Mouse (Mus musculus): ENCODE results near the gene Mboat7. TPM values are rescaled to one million over a fixed set of nuclear protein-coding genes. Genes with fewer than 3 reads are reported as not detected.

The Mboat7 gene
- polyA plus RNA-seq, 1 experiment, result 82.2 TPM

- peak overlapping the region; percentile 94 for H3K27ac ChIP-seq (ENCODE audit: insufficient read depth, low read length)
- no peak for TF ChIP-seq CTCF (IDR thresholded peaks at IDR 0.05; ENCODE audit: borderline replicate concordance, insufficient read depth, low read length)
- TF ChIP-seq POLR2A (IDR thresholded peaks at IDR 0.05; ENCODE audit: low read depth, low read length), result no peak; the same call in 1 of the 2 replicates
- peak overlapping the region; percentile 58 for H3K4me3 ChIP-seq (ENCODE audit: insufficient read depth, low read length)
- H3K4me1 ChIP-seq (ENCODE audit: control insufficient read depth, insufficient read depth, low read length), result peaks cover 14% of the 10 kb centered on the region
Observed at GRCm38 (mm10) chr7:3645488-3646025, 47.8 kb downstream of the Mboat7 start.

GRCm38 (mm10) chr7:3644672-3645487, 48.4 kb downstream of the Mboat7 start, which contains the start of gene Cnot3:
Cnot3 (plus strand) TSS chr7:3645268.
- H3K4me3 ChIP-seq (ENCODE audit: insufficient read depth, low read length), result peak within 1 kb of the TSS; percentile 58
- H3K4me1 ChIP-seq (ENCODE audit: control insufficient read depth, insufficient read depth, low read length), result peaks cover 14% of the 10 kb centered on the region
- peak within 1 kb of the TSS; percentile 94 for H3K27ac ChIP-seq (ENCODE audit: insufficient read depth, low read length)
- TF ChIP-seq CTCF (IDR thresholded peaks at IDR 0.05; ENCODE audit: borderline replicate concordance, insufficient read depth, low read length), result no peak
- TF ChIP-seq POLR2A (IDR thresholded peaks at IDR 0.05; ENCODE audit: low read depth, low read length), result peak; percentile 62

- peaks cover 14% of the 10 kb centered on the region for H3K4me1 ChIP-seq (ENCODE audit: control insufficient read depth, insufficient read depth, low read length)
- TF ChIP-seq CTCF (IDR thresholded peaks at IDR 0.05; ENCODE audit: borderline replicate concordance, insufficient read depth, low read length), result no peak
- TF ChIP-seq POLR2A (IDR thresholded peaks at IDR 0.05; ENCODE audit: low read depth, low read length), result no peak
- peak overlapping the region; percentile 44 for H3K4me3 ChIP-seq (ENCODE audit: insufficient read depth, low read length)
- no peak overlapping the region for H3K27ac ChIP-seq (ENCODE audit: insufficient read depth, low read length)
Observed at GRCm38 (mm10) chr7:3644348-3644671, 49.0 kb downstream of the Mboat7 start.

- H3K4me3 ChIP-seq (ENCODE audit: insufficient read depth, low read length), result peak overlapping the region; percentile 44
- no peak for TF ChIP-seq CTCF (IDR thresholded peaks at IDR 0.05; ENCODE audit: borderline replicate concordance, insufficient read depth, low read length)
- TF ChIP-seq POLR2A (IDR thresholded peaks at IDR 0.05; ENCODE audit: low read depth, low read length), result no peak
- H3K4me1 ChIP-seq (ENCODE audit: control insufficient read depth, insufficient read depth, low read length), result peaks cover 14% of the 10 kb centered on the region
- no peak overlapping the region for H3K27ac ChIP-seq (ENCODE audit: insufficient read depth, low read length)
Observed at GRCm38 (mm10) chr7:3643843-3644242, 49.5 kb downstream of the Mboat7 start.

- H3K27ac ChIP-seq (ENCODE audit: insufficient read depth, low read length), result no peak overlapping the region
- TF ChIP-seq POLR2A (IDR thresholded peaks at IDR 0.05; ENCODE audit: low read depth, low read length) (no peak), CTCF (IDR thresholded peaks at IDR 0.05; ENCODE audit: borderline replicate concordance, insufficient read depth, low read length) (no peak)
- H3K4me3 ChIP-seq (ENCODE audit: insufficient read depth, low read length), result no peak overlapping the region
- H3K4me1 ChIP-seq (ENCODE audit: control insufficient read depth, insufficient read depth, low read length), result peaks cover 12% of the 10 kb centered on the region
Observed at GRCm38 (mm10) chr7:3643412-3643811, 49.9 kb downstream of the Mboat7 start.

GRCm38 (mm10) chr7:3630478-3630815, 62.9 kb downstream of the Mboat7 start:
- TF ChIP-seq POLR2A (IDR thresholded peaks at IDR 0.05; ENCODE audit: low read depth, low read length), result no peak
- Histone ChIP-seq H3K27ac (ENCODE audit: insufficient read depth, low read length) (no peak overlapping the region), H3K4me1 (ENCODE audit: control insufficient read depth, insufficient read depth, low read length) (peaks cover 8% of the 10 kb centered on the region; the same call in 1 of the 2 replicates), H3K4me3 (ENCODE audit: insufficient read depth, low read length) (peak overlapping the region; percentile 64)

- Histone ChIP-seq H3K4me3 (ENCODE audit: insufficient read depth, low read length) (peak within 1 kb of the TSS; percentile 64), H3K27ac (ENCODE audit: insufficient read depth, low read length) (peak within 1 kb of the TSS; percentile 38), H3K4me1 (ENCODE audit: control insufficient read depth, insufficient read depth, low read length) (peaks cover 8% of the 10 kb centered on the region; the same call in 1 of the 2 replicates)
- TF ChIP-seq CTCF (IDR thresholded peaks at IDR 0.05; ENCODE audit: borderline replicate concordance, insufficient read depth, low read length), result no peak
- TF ChIP-seq POLR2A (IDR thresholded peaks at IDR 0.05; ENCODE audit: low read depth, low read length), result peak; percentile 65
Observed at GRCm38 (mm10) chr7:3629543-3630477, 63.5 kb downstream of the Mboat7 start, which contains the start of the genes Tfpt and Prpf31. Tfpt (minus strand) TSS chr7:3629929. Prpf31 (plus strand) TSS chr7:3629985.

GRCm38 (mm10) chr7:3629030-3629429, 64.3 kb downstream of the Mboat7 start:
- H3K4me3 ChIP-seq (ENCODE audit: insufficient read depth, low read length), result peak overlapping the region; percentile 64
- no peak overlapping the region for H3K27ac ChIP-seq (ENCODE audit: insufficient read depth, low read length)
- no peak for TF ChIP-seq POLR2A (IDR thresholded peaks at IDR 0.05; ENCODE audit: low read depth, low read length)
- no peak for TF ChIP-seq CTCF (IDR thresholded peaks at IDR 0.05; ENCODE audit: borderline replicate concordance, insufficient read depth, low read length)
- H3K4me1 ChIP-seq (ENCODE audit: control insufficient read depth, insufficient read depth, low read length), result peaks cover 8% of the 10 kb centered on the region; the same call in 1 of the 2 replicates

Other genes starting within 250 kb of the Mboat7 start
- gene Tarm1, start 190.9 kb downstream of the Mboat7 start, polyA plus RNA-seq (2011; ENCODE audit: insufficient read length, low read depth, missing spikeins), result 0.43 TPM in 1 of 2 replicates, not detected in the other
- 0.37 TPM in 1 of 2 replicates, not detected in the other for gene Oscar, start 77.4 kb downstream of the Mboat7 start, polyA plus RNA-seq (2011; ENCODE audit: insufficient read length, low read depth, missing spikeins)
- gene Ndufa3, start 76.2 kb downstream of the Mboat7 start, polyA plus RNA-seq (2011; ENCODE audit: insufficient read length, low read depth, missing spikeins), result 386 and 396 TPM in 2 replicates
- gene Tfpt, start 63.6 kb downstream of the Mboat7 start, polyA plus RNA-seq (2011; ENCODE audit: insufficient read length, low read depth, missing spikeins), result 13.7 and 17.3 TPM in 2 replicates
- 42.2 and 51.8 TPM in 2 replicates for gene Prpf31, start 63.5 kb downstream of the Mboat7 start, polyA plus RNA-seq (2011; ENCODE audit: insufficient read length, low read depth, missing spikeins)
- gene Cnot3, start 48.3 kb downstream of the Mboat7 start, polyA plus RNA-seq (2011; ENCODE audit: insufficient read length, low read depth, missing spikeins), result 68.8 and 82.0 TPM in 2 replicates
- gene Leng1, start 27.7 kb downstream of the Mboat7 start, polyA plus RNA-seq (2011; ENCODE audit: insufficient read length, low read depth, missing spikeins), result 8.0 and 9.8 TPM in 2 replicates
- gene Tmc4, start 16.0 kb downstream of the Mboat7 start, polyA plus RNA-seq (2011; ENCODE audit: insufficient read length, low read depth, missing spikeins), result 10.5 and 10.7 TPM in 2 replicates
- gene Tsen34, start 660 bp downstream of the Mboat7 start, polyA plus RNA-seq (2011; ENCODE audit: insufficient read length, low read depth, missing spikeins), result 81.5 and 85.6 TPM in 2 replicates
- gene Rps9, start 10.5 kb upstream of the Mboat7 start, polyA plus RNA-seq (2011; ENCODE audit: insufficient read length, low read depth, missing spikeins), result 1,255 and 1,395 TPM in 2 replicates
- gene Pirb, start 26.9 kb upstream of the Mboat7 start, polyA plus RNA-seq (2011; ENCODE audit: insufficient read length, low read depth, missing spikeins), result 0.79 TPM in 1 of 2 replicates, not detected in the other
- gene Gm15448, start 132.2 kb upstream of the Mboat7 start, polyA plus RNA-seq (2011; ENCODE audit: insufficient read length, low read depth, missing spikeins), result not detected in 2 replicates
- gene Pira2, start 151.5 kb upstream of the Mboat7 start, polyA plus RNA-seq (2011; ENCODE audit: insufficient read length, low read depth, missing spikeins), result 0.42 TPM in 1 of 2 replicates, not detected in the other
- not detected in 2 replicates for gene Gm14548, start 204.6 kb upstream of the Mboat7 start, polyA plus RNA-seq (2011; ENCODE audit: insufficient read length, low read depth, missing spikeins)
- gene Lilra6, start 222.0 kb upstream of the Mboat7 start, polyA plus RNA-seq (2011; ENCODE audit: insufficient read length, low read depth, missing spikeins), result not detected in 2 replicates

Measured in embryonic fibroblast, embryonic 13.5 days (primary cell).